Mouse (Mus musculus) cerebellum, postnatal 4 days (tissue): ENCODE measurements at regions not wholly inside any gene's neighbourhood (a gene's known extent, or its start where the extent isn't known, plus 50 kb on each side); places are given as distances from the start of the nearest gene placed in this dataset.

Experiments used
- DNase-seq, 2 experiments: peaks; one replicate each; pipeline ENCODE4 v3.0.0; 2022; ENCODE audit warnings: low spot score in 2 of 2, mixed read lengths in 1 of 2

GRCm38 (mm10) chr4:29525769-29526658, 713.1 kb downstream of the Epha7 start:
- DNase-seq, result peak in 1 of 2 experiments; percentile 3
